Mouse (Mus musculus) kidney, adult 8-10 months (tissue): ENCODE data around the gene Card10.

Experiments
- DNase-seq, 2 experiments: peaks; one replicate each; pipeline ENCODE4 v3.0.0; 2022

Card10 gene

DNA sequence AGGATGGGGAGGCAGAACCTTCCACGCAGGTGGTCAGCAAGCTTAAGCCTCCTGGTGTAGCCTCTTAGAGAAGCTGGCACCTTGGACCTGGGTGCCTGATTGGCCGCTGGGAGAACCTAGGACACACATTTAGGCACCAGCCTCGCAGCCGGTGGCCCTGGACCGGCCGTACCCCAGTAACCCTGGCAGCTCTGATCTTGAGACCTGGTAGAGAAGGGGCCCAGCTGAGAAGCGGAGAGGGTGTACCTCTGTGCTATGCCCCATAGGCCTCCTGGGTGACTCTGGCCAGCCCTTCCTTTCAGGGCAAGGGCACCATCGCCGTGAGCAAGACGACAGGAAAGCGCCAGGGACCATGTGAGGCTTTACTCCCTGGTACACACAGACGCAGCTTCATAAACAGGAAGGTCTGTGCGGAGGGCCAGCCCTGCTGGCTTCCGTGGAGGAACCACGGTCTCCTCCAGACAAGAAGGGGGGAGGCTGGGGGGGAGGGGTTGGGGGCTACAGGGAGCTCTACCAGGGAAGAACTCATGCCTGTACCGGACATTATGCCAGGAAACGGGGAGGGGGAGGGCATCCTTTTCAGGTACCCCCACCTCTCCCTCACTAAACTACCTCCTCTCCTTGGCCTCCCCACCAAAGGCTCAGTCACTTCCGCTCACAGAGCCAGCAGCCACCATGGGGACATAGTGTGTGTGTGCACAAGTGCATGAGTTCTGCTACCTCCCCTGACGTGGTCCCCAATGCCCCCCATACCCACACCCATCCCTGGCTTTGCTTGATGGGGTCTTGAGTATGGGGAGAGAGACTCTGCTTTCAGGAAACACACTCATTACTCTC is 31.1 kb downstream of the Card10 start:
- peak in 1 of 2 experiments; percentile 50 for DNase-seq

DNA sequence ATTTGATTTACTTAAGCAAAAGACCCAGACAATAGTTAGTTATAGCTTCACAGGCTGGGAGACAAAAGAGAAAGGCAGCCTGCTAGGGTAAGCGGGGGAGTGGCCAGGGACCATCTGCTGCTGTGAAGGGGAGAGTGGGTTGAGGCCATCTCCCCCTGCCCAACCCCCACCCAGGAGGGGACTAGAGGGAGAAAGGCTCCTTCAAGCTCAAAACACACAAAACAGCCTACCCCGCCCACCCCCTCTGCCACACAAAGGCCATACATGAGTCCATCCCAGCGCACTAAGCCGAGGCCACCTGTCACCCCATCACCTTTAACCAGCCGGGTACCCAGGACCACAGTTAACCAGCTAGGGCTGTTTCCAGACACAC is 31.9 kb downstream of the Card10 start:
- DNase-seq: no peak

DNA sequence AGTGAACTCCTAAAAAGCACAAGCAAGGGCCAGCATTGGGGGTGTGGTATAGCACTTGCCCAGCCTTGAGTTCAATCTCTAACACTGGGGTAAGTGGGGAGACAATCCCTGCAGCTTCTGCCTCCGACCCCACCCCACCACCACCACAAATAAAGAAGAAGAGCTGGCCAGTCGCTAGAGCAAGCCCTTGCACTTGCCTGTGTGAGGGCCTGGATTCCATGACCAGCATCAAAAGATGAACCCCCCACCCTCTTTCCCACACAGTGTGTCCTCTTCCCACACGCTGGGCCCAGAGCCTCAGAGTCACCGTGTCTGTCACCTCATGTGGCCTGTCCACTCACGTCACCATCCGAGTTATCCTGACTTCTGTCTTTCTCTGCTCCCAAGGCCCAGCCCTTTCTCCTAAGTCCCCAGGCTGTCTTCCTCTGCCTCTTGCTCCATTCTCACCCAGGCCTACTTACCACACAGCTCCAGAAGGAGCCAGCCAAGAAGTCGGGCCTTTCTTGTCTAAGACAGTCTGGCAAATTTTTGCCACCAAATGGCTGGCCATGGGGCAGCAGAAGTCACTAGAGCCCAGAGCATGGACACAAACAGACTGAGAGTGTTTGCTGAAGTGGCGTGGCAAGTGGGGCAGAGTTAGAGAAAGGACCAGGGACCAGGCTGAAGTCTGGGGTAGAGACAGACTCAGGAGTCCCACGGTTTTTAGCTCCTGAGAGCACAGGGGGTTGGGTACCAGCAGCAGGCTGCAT is 32.4 kb downstream of the Card10 start:
- DNase-seq: no peak

DNA sequence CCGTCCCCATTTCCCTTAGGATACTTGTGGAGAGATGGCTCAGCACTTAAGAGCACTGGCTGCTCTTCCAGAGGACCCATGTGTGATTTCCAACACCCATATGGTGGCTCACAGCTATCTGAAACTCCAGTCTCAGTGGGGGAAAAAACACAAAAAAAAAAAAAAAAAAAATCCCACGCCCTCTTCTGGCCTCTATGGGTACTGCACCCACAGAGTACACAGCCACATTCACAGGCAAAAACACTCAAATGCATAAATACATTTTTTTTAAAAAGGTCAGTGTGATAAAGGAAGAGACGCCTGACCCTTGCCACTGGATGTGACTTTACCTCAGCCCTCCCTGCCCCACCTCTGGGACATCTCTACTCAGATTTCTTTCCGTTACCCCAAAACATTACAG is 33.8 kb downstream of the Card10 start:
- DNase-seq: no peak

DNA sequence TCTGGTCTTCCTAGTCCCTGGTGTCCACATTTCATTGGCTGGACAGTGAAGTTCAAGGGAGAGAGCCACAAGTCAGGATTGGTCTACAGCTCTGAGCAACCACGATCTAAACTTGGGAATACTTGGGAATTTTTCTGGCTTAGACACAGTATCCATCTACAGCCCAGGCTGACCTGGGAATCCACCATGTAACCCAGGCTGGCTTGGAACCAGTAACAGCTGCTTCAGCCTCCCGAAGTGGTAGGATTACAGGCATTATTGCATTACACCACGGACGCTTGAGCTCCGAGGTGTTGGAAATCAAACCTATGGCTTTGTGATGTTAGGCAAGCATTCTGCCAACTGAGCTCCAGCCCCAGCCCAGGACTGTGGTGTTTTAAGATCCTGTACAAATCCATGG is 39.1 kb downstream of the Card10 start:
- no peak for DNase-seq

DNA sequence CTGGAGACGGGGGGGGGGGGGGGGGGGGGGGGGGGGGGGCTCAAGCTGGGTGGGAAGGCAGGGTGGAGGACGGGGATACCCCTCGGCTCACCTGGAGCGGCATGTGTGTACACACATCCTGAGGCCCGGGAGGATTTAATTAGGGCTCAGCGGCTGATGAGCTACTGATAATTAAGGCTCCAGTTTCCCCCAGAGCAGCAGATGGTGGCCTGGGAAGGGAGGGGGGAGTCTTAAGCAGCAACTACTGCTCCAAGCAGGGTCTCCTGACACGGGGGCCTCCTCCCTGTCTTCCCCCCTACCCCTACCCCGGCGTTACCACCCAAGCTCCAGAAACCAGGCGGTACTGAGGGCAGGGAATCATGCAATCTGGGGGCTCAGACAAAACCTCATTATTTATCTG is 39.6 kb downstream of the Card10 start:
- no peak for DNase-seq

DNA sequence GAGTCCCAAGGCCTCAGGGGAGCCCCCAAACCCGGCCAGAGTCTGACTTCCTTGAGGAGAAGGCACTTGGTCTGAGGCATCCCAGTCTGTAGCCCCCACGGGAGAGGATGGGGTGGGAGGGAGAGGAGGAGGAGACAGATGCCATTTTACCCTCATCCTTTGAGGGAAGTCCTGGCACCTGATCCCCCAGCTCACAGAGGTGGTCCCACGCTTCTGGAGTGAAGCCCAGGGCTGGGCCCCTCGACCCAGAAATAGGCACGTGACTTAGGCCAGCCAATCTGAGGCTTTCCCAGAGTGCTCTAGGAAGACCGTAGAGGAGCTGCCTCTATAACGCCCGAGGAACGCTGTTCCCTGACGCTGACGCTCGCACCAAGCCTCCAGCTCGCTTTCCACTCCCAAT is 41.7 kb downstream of the Card10 start:
- DNase-seq: no peak

DNA sequence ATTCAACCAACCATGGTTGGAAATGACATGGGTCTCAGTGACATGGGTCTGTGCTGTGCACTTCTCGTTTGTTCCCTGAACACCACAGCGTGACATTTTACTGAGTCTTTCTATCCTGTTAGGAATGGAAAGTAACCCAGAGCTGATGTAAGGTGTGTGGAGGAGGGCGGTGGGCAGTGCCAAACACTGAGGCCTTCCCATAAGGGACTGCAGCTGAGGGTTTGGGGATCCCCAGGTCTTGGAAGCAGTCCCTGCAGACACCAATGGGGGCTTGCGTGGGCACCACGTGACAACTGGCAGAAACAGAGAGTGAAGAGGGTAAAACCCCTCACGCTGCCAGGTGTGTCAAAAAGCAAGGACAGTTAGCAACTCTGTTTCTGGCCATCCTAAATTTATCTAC is 44.7 kb downstream of the Card10 start:
- no peak for DNase-seq

DNA sequence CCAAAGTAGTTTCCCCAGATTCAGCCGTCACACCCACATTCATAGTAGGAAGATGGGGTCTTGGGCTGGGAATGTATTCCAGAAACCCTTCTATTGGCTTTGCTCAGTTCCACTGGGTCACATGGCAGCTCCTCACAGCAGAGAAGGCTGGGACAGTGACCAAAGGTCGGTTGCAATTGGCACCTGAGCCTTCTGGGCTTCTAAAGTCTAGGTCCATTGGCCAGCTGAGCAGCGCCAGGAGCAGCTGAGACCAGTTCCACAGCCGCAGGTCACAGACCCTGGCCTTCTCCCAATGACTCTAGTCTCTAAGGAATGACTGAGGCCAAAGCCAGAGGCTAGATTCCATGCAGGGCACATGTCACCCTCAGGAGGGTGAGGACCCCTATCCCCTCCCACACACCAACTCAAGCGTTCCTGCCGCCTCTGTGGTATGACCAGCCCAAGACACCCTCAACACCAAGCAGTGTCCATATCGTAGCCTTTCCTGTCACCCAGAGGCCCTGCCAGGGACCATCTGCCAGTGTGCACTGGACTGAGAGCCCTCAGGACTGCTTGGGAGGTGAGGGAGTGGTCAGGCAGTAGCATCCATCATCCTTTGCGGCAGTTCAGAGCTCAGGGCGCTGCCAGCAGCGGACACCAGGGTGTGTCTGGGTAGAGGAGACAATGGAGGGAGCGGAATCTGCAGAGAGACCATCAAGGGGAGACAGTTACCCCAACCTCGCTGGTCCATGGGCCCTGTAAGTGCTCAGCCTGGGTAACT is 46.7 kb downstream of the Card10 start:
- DNase-seq: peak; percentile 83 to 85

DNA sequence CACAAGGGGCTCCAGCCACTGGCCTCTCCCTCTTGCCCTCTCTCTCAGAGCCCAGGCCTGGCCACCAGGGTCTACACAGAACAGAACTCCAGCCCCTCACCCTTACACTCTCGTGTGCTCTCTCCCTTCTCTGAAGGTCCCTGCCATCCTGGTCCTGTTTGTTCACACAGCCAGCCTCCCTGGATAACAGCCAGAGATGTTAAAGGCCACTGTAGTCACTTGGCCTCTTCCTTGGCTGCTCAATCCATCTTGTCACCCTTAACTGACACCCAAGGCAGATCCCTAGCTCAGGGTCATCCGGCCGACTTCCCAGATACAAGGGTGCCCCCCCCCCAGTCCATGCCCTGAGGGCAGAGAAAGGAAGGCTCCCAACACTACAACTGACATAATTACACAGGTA is 47.6 kb downstream of the Card10 start:
- peak in 1 of 2 experiments; percentile 33 for DNase-seq

DNA sequence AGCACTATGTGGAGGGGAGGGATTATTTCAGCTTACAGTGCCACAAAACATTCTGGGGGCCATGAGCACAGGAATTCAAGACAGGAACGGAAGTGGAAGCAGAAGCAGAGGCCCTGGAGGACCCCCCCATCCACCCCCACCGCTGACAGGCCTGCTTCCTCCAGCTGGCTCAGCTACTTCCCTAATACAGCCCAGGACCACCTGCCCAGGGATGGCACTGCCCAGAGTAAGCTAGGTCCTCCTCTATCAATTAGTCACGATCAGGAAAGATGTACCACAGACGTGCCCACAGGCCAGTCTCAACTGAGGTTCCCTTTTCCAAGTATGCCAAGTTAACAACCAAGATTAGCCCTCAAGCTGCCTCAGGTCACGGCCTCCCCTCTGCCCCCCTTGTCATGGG is 48.7 kb downstream of the Card10 start:
- no peak for DNase-seq

DNA sequence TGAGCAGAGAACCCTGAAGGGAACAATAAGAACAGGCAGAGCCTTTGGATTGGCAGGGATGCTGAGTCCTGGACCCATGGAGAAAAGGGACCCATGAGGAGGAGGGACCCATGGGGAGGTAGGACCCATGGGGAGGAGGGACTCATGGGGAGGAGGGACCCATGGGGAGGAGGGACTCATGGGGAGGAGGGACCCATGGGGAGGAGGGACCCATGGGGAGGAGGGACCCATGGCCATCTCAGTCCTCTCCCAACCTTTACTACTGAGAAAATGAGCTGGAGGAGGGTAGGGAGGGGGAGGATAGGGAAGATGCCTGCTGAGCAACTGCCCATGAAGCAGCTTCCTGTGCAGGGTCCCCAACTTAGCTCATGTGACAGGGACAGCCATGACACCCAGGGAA is 49.9 kb downstream of the Card10 start:
- no peak for DNase-seq

DNA sequence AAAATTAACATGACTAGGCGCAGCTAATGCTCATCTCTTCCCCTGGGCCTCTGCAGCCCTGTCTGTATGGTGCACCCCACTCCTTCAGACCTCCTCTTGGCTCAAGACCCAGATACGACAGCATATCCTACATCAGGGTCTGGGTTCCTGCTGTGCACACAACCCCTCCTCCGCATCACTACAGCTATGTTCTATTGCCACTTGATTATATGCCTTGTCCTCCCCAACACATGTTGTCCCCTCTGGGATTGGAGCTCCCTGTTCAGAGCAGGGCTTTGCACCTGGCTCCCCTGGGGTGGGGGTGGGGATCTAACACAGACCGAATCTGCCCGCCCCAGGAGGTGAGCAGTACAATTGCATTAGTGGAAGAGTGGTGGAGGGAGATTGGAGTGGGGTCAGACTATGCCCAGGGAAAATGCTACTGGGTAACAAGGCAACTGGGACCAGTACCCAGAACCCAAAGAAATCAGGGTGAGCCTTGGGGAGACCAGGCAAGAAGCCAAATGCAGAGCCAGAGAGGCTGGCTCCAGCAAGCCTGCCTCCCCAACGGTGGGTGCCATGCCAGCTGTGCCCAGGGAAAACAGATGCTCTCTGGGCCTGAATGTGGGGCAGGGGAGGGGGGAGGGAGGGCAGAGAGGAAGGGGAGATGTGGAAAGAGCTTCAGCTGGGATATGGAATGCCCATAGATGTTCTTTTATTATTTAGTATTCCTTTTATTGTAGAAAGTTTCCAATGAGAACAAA is 52.1 kb downstream of the Card10 start:
- DNase-seq: no peak

DNA sequence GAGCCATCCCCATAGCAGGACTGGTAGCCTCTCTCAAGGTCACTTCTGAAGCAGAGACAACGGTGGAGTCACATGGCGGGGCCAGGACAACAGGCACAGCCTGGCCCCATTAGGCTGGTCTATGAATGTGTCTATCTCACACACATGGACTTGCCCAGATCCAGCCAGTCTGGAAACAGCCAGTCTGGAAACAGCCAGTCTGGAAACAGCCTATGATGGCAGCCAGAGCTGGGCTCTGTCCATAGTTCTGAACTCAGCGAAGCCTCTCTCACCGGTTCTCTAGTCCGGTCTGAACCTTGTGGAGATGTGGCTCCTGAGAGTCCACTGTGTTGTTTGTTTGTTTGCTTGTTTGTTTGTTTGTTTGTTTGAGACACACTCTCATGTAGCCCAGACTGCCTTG is 53.0 kb downstream of the Card10 start:
- DNase-seq: peak in 1 of 2 experiments; percentile 26

DNA sequence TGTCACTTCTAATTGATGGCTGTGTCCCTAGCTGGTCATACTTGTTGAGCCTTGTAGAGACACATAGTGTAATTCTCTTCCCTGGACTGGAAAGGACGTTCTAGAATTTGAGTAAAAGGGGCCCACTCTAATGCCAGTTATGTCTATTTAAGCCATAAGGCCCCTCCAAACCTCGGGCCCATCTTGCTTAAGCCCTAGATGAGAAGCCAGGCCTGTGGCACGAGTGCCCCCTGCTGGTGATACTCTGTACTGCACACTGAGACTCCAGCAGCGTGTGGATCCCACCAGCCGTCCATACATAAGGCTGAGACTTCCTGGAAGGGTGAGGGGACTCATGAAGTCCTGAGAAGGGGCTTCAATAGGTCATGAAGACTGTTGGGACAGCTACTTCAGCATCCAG is 58.6 kb downstream of the Card10 start:
- DNase-seq: peak; percentile 24 to 76

DNA sequence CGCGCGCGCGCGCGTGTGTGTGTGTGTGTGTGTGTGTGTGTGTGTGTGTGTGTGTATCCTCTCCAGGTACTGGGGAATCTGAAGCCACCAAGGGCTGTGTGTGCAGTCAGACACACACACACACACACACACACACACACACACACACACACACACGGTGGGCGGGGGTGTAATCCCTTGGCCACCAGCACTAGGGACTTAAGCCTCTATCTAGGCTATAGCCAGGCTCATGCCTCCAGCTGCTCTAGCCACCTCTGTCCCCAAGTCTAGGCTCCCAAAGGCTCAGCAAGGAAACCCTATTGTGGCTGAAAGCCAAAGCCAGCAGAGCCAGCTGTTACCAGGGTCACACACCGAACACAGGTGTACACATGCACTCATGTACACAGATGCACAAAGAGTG is 60.0 kb downstream of the Card10 start:
- no peak for DNase-seq

DNA sequence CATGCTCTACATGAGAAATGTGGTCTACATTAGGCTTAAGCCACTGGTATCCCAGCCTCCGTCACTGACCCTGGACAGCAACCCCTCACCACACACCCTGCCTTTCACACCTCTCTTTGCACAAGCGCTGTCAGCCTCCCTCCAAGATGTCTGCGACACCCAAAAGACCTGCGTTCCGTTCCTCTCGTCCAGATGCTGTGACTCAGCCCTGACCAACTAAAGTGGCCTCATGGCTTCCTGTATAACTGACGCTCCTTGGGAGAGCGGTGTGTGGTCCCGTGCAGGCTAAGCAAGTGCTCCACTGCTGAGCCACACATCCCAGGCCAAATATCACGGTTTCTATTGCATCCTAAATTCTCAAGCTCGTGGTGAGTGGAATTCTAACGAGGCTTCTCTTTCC is 62.2 kb downstream of the Card10 start:
- DNase-seq: no peak

DNA sequence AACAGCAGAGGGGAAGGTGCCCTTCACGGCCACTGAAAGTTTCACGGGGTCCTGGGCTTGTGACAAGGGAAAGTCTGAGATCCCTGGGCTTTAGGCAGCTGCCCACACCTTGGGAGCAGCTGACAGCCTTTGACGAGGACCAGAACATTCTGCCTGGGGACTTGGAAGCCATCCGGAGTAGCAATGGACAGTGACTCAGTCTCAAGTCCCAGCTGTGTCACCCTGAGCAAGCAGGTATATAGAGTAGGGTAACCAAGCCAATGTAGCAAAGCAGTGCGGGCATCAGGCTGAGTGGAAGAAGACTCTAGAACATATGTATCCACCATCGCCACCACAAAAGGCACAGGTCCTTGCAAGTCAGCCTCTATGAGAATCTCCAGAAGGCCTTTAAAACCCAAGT is 65.7 kb downstream of the Card10 start:
- DNase-seq: no peak

DNA sequence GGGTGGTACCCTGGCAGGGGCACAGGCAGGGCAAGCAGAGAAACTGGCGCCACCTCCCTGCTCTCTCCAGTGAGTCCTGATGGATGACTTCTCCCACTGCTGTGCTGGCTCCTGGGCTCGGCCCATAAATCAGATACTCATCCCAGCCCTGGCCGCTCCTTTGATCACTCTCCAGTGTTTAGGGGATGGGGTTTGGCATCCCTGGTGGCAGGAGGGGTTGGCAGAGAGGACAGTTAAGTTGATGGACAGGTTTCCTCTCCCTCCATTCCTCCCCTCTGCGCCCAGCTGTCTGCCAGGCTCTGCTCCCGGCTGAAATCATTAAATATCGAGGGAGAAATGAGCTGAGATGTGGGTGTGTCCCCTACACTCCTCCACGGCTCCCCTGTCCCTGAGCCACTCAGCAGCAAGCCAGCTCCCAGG is 66.2 kb downstream of the Card10 start:
- no peak for DNase-seq

DNA sequence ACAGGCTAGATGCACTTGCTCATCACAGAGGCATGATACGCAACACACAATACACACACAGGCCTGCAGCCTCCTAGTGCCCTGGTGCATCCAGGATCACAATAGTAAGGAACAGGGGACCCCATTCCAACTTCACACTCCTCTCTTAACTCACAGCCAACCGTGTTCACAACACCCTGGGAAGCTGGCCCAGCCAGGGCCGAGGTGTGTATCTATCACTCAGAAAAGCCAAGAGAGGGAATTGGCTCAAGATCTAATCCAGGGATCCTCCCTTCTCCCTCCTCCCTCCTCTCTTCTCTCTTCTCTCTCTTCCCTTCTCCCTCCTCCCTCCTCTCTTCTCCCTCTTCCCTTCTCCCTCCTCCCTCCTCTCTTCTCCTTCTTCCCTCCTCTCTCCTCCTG is 66.7 kb downstream of the Card10 start:
- DNase-seq: no peak

DNA sequence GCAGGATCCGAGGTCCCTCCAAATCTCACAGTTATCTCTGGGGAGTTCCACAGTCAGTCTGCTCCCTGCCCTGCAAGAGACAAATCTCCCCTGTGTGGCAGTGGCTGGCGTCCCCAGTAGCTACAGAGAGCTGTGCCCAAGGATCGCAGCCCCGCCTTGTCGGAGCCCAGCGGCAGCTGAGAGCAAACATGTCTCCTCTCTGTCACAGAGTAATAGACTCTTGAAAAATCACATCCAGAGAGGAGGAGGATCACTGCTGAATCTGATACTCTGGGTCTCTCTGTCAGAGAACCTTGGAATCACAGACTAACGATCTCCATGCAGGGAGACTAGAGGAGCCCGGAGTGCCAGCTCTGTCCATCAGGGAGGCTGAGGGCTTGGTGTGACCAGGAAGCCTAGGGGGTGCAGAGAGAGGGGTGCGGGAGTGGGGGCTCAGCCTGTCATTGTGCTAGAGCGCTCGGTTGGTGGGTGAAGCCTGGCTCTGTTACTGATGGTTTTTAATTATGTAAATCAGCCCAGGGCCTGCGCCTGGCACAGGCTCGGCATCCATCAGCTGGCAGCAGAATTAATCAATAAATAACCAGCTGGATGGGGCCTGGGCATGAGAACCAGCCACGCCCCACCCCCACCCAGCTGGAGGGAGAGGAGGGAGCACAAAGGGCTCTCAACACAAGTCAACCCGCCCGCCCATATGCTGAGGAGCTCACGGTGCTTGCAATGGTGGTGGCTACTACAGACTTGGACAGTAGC is 67.2 kb downstream of the Card10 start:
- DNase-seq: peak; percentile 30 to 43

DNA sequence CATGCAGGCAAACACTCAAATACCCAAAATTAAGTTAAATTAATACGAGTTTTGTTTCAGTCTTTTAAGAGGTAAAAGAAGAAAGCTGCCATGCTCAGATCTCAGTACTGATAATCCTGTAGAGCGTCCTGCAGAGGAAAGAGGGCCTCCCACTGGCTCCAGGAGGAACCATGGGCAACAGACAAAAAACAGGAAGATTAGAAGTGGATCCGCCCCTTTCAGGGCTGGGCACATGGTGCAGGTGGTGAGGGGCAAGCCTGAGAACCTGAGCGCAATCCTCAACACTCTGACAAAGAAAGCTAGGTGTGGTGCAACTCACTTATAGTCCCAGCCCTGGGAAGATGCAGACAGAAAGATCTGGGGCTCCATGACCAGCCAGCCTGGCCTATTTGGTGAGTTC is 71.0 kb downstream of the Card10 start:
- DNase-seq: no peak
